Mouse (Mus musculus) intestine, embryonic 16.5 days (tissue): ENCODE measurements around the gene Bcam. TPM values are rescaled to one million over a fixed set of nuclear protein-coding genes. Genes with fewer than 3 reads are reported as not detected.

ENCODE experiments used
- ATAC-seq: fragments of 200-750 bp; cut with Nextera tagmentation; 2 replicates; pipeline ENCODE4 v1.8.0; 2017; ENCODE audit warnings: moderate TSS enrichment, moderate library complexity
- H3K27ac ChIP-seq: fragments of 300-500 bp; sonication (generic); 2 replicates; pipeline ENCODE4 v1.5.1; 2014; ENCODE audit warnings: mild to moderate bottlenecking, low read length
- H3K27me3 ChIP-seq: fragments of 300-500 bp; sonication (generic); replicated peaks from 2 replicates; pipeline ENCODE4 v1.6.1; 2014; ENCODE audit warnings: low read length, control low read depth, mixed read lengths; ENCODE audit not compliant: control insufficient read depth, insufficient read depth
- H3K36me3 ChIP-seq: fragments of 300-500 bp; sonication (generic); 2 replicates; pipeline ENCODE4 v1.6.1; 2014; ENCODE audit warnings: low read length, control low read depth; ENCODE audit not compliant: control insufficient read depth, insufficient read depth
- H3K4me1 ChIP-seq: fragments of 300-500 bp; sonication (generic); 2 replicates; pipeline ENCODE4 v1.6.1; 2014; ENCODE audit warnings: low read length, control low read depth, mixed read lengths; ENCODE audit not compliant: control insufficient read depth, insufficient read depth
- H3K4me2 ChIP-seq: fragments of 300-500 bp; sonication (generic); 2 replicates; pipeline ENCODE4 v1.6.1; 2014; ENCODE audit warnings: low read depth, low read length, control low read depth
- H3K4me3 ChIP-seq: fragments of 300-500 bp; sonication (generic); 2 replicates; pipeline ENCODE4 v1.5.1; 2014; ENCODE audit warnings: mild to moderate bottlenecking, low read length
- H3K9ac ChIP-seq: fragments of 300-500 bp; sonication (generic); 2 replicates; pipeline ENCODE4 v1.6.1; 2014; ENCODE audit warnings: low read depth, low read length
- H3K9me3 ChIP-seq: fragments of 300-500 bp; sonication (generic); 2 replicates; pipeline ENCODE4 v1.6.1; 2016; ENCODE audit warnings: low read length, control low read depth; ENCODE audit not compliant: control insufficient read depth
- WGBS: fragments of 180-500 bp; shearing (Covaris S2); extraction: QIAGEN DNeasy Blood & Tissue Kit; methylation state at CpG from one replicate; pipeline ENCODE4 v1.1.7; 2014; 5-methylcytosine and 5-hydroxymethylcytosine counted together
- polyA plus RNA-seq: library from polyadenylated mRNA; unstranded; fragments of >200 nt; fragmentation: Nextera tagmentation; extraction: Ambion mirVana; gene quantifications from 2 replicates; pipeline ENCODE4 v1.2.1, GENCODE M21; 2015

Gene Bcam
- polyA plus RNA-seq, 1 experiment from 2014 or later = 58.7 TPM

DNA sequence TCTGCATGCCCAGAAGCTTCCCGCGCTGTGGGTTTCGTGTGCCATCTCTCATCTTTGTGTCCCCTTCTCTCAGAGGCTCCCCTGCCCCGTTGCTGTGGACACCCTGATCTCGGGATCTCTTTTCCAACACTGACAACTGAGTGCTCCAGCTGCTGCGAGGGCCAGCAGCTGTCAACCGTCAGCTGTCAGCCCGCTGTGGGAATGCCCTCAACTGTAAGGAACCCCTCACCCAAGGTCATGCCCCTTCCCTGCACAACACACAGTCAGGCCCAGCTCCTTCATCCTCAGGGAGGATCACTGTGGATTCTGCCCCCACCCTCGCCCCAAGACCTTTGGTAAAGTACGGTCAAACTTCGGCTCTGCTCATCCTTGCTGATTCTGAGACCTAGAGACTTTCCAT lies 8.5 kb downstream of the Bcam start:
- ATAC-seq = no peak
- Histone ChIP-seq H3K4me1 (peaks cover 9% of the 10 kb centered on the region), H3K4me2 (no peak overlapping the region), H3K4me3 (no peak overlapping the region), H3K9me3 (no peaks in the 10 kb centered on the region), H3K9ac (no peak overlapping the region), H3K27me3 (no peaks in the 10 kb centered on the region), H3K27ac (no peak overlapping the region), H3K36me3 (peaks cover 9% of the 10 kb centered on the region)
- 67% methylated on average over 11 of the region's 11 CpGs for WGBS

DNA sequence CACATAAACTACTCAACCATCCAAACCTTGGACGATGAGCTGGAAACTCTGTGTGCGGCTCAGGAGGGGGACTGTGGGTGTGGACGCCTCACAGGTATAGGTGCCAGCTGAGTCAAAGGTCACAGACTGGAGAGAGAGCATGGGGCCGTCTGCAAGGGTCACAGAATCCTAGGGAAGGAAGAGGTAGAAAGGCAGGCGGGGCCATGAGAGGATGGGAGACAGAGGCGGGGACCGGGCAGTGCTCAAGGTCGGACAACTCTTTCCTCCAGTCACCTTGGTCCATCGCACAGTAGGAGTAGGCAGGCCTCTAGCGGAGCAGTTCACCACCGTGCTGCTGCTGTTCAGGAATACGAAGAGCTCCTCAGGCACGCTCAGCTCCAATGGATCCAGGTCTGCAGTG lies 10.8 kb downstream of the Bcam start:
- Histone ChIP-seq H3K9me3 (no peaks in the 10 kb centered on the region), H3K4me2 (no peak overlapping the region), H3K4me1 (peaks cover 13% of the 10 kb centered on the region), H3K4me3 (no peak overlapping the region), H3K36me3 (peaks cover 5% of the 10 kb centered on the region), H3K9ac (no peak overlapping the region), H3K27me3 (no peaks in the 10 kb centered on the region), H3K27ac (no peak overlapping the region)
- peak; percentile 26; the same call in 1 of the 2 replicates for ATAC-seq
- 82% methylated on average over 13 of the region's 13 CpGs for WGBS

DNA sequence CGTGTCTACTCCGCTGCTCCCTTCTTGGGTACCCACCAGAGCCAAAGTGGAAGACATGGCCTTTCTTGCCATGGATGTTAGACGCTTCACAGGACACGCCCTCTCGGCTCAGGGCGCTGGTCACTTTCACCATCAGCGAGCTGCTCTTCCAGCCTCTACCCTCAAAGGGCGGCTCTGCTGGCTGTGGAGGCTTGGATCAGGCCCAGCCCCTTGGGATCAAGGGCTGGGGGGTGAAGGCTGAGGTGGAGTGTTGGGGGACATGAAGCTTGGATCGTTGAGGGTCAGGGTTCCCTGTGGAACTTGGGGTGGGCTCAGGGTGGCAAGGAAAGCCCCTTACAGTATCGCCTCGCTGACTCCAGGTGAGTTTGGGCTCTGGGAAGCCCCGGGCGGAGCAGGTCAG lies 12.2 kb downstream of the Bcam start:
- Histone ChIP-seq H3K36me3 (peaks cover 3% of the 10 kb centered on the region; the same call in 1 of the 2 replicates), H3K4me3 (no peak overlapping the region), H3K27me3 (no peaks in the 10 kb centered on the region)

DNA sequence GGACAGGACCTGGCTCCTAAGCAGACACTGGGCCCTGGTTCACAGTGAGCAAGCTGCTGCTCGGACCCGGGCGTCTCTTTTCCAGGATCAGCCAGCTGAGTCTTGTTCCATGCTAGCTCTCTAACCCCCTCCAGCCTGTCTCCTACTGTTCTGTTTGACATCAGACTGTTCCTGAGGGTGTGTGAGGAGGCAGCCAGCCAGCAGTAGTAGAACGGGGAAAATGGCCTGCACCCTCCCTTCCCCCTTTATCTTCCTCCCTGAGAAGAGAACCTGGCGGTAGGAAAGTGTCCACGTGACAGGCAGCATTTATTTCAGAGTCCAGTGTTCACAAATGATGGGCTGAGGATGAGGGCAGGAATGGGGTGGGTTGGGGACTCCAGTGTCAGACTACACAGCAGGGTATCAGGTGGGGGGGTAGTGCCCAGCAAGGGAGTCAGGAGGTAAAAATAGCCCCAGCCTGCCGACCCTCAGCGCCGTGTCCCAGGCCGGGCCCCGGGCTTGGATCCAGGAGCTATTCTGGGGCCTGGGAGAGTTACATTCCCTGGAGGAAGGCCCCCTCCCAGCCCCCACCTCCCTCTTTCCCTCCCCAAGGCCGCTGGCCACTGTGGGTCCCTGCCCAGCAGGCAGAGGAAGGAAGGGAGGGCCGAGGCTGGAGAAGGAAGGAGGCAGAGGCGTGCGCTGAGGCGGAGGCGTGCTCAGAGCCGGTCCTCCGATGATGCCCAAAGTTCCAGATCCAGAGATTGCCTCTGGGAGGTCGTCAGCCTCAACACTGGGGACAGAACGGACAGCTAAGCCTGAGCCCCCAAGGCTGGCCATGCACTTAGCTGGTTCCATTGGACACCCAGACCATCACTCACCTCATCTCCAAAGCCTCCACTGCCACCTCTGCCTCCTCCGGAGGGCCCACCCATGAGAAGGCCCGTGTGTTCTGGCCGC lies 14.7 kb downstream of the Bcam start:
- H3K4me1 ChIP-seq = peaks cover 17% of the 10 kb centered on the region
- H3K9ac ChIP-seq = peak overlapping the region; percentile 1; the same call in 1 of the 2 replicates
- H3K36me3 ChIP-seq = peaks cover 3% of the 10 kb centered on the region; the same call in 1 of the 2 replicates
- H3K27me3 ChIP-seq = no peaks in the 10 kb centered on the region
- ATAC-seq = peak; percentile 57
- 63% methylated on average over 23 of the region's 24 CpGs for WGBS
- no peaks in the 10 kb centered on the region for H3K9me3 ChIP-seq
- H3K4me2 ChIP-seq = no peak overlapping the region
- no peak overlapping the region for H3K4me3 ChIP-seq
- peak overlapping the region; percentile 72 for H3K27ac ChIP-seq

More for the DNA sequence above, 12.2 kb downstream of the Bcam start:
- no peak overlapping the region for H3K9ac ChIP-seq
- H3K27ac ChIP-seq = no peak overlapping the region
- ATAC-seq = no peak
- no peak overlapping the region for H3K4me2 ChIP-seq
- peaks cover 16% of the 10 kb centered on the region for H3K4me1 ChIP-seq
- H3K9me3 ChIP-seq = no peaks in the 10 kb centered on the region
- 88% methylated on average over 13 of the region's 13 CpGs for WGBS

DNA sequence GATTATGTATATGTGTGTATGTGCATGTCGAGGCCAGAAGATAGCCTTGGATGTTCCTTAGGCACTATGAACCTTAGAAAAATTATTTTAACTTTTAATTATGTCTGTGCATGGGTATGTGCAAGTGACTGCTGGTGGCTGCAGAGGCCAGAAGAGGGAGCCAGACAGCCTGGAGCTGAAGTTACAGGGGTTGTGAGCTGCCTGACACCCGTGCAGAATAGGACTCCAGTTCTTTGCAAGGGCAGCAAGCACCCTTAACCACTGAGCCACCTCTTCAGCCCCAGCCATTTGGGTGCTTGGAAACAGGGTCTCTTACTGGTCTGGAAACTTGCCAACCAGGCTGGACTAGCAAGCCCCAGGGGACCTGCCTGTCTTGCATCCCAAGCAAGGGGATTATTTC lies 15.8 kb downstream of the Bcam start:
- WGBS = 73% methylated on average over 2 of the region's 2 CpGs
- H3K4me2 ChIP-seq = no peak overlapping the region
- peak overlapping the region; percentile 72 for H3K27ac ChIP-seq
- H3K9me3 ChIP-seq = no peaks in the 10 kb centered on the region
- ATAC-seq = no peak
- H3K4me3 ChIP-seq = no peak overlapping the region
- no peaks in the 10 kb centered on the region for H3K27me3 ChIP-seq
- no peak overlapping the region for H3K9ac ChIP-seq
- peaks cover 22% of the 10 kb centered on the region for H3K4me1 ChIP-seq
- peaks cover 3% of the 10 kb centered on the region; the same call in 1 of the 2 replicates for H3K36me3 ChIP-seq

DNA sequence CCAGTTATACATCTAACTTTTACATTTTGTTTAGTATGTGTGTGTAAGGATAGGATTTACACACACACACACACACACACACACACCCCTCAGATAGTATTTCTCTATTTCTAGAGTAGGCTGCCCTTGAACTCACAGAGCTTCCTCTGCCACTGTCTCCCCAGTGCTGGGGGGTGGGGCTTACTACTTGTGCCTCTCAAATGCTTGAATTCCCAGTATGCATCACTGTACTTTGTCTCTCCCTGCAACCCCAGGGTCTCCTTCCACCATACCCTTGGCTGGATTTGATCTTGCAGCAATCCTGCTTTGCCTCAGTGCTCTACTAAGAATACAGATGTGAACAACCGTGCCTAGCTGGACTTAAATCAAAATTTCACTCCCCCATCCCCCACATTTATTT lies 16.8 kb downstream of the Bcam start:
- Histone ChIP-seq H3K4me3 (no peak overlapping the region), H3K4me2 (no peak overlapping the region), H3K27me3 (no peaks in the 10 kb centered on the region), H3K9me3 (no peaks in the 10 kb centered on the region), H3K4me1 (peaks cover 22% of the 10 kb centered on the region), H3K9ac (no peak overlapping the region), H3K36me3 (peaks cover 3% of the 10 kb centered on the region; the same call in 1 of the 2 replicates), H3K27ac (peak overlapping the region; percentile 23)
- ATAC-seq = no peak
- 79% methylated on average over 1 of the region's 1 CpGs for WGBS

DNA sequence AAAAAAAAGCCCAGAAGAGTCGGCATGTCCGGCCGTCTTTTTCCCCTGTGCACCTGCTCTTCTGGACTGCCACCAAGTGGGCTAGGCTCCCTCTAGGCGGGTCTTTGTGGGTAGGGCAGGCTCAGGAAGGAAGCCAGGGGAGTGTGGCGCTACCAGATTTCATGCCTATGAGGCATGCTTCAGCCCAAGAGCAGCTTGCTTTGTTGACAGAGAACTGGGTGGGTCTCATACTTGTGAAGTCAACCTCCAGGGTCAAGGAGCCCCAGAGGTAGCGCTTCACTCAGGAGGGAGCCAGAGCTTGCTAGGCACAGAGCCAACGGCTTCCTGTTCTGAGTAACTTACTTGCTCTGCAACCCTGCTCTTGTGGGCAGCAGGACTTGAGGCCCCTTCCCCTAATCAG lies 17.2 kb downstream of the Bcam start:
- H3K27ac ChIP-seq = peak overlapping the region; percentile 23
- H3K9me3 ChIP-seq = no peaks in the 10 kb centered on the region
- peaks cover 22% of the 10 kb centered on the region for H3K4me1 ChIP-seq
- no peak for ATAC-seq
- H3K4me3 ChIP-seq = no peak overlapping the region
- H3K9ac ChIP-seq = no peak overlapping the region
- no peaks in the 10 kb centered on the region for H3K27me3 ChIP-seq
- H3K4me2 ChIP-seq = no peak overlapping the region
- peaks cover 1% of the 10 kb centered on the region; the same call in 1 of the 2 replicates for H3K36me3 ChIP-seq
- WGBS = 59% methylated on average over 7 of the region's 7 CpGs

DNA sequence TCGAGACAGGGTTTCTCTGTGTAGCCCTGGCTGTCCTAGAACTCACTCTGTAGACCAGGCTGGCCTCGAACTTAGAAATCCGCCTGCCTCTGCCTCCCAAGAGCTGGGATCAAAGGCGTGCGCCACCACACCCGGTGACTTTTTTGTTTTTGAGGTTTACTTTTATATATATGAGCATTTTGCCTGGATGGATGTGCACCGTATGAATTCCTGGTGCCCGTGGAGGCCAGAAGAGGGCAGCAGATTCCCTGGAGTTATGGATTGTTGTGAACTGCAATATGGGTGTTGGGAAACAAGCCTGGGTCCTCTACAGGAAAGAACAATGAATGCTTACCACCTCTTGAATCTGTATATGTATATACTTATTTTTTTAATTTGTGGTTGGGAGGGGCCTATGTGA lies 18.2 kb downstream of the Bcam start:
- WGBS = 77% methylated on average over 8 of the region's 8 CpGs

DNA sequence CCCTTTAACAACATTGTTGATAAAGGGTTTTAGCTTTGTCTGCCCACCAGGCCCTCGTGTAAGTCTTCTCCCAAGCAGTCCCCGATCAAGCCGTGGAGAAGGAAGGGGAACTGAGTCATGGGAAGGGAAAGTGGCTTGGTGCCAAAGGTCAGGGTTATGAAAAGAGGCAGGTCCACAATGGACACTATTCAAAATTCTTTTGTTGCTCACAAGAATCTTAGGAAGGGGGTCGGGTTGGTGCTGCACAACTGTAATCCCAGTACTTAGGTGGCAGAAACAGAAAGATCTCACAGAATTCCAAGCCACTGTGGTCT lies 19.8 kb downstream of the Bcam start:
- ATAC-seq = no peak
- H3K36me3 ChIP-seq = no peaks in the 10 kb centered on the region
- H3K4me2 ChIP-seq = no peak overlapping the region
- no peaks in the 10 kb centered on the region for H3K27me3 ChIP-seq
- H3K9ac ChIP-seq = no peak overlapping the region; the same call in 1 of the 2 replicates
- peak overlapping the region; percentile 81 for H3K27ac ChIP-seq
- no peak overlapping the region for H3K4me3 ChIP-seq
- WGBS = 42% methylated on average over 4 of the region's 4 CpGs
- H3K4me1 ChIP-seq = peaks cover 34% of the 10 kb centered on the region
- no peaks in the 10 kb centered on the region for H3K9me3 ChIP-seq

More for the DNA sequence above, 18.2 kb downstream of the Bcam start:
- no peak overlapping the region for H3K4me2 ChIP-seq
- ATAC-seq = no peak
- H3K36me3 ChIP-seq = no peaks in the 10 kb centered on the region
- H3K4me1 ChIP-seq = peaks cover 23% of the 10 kb centered on the region
- no peak overlapping the region for H3K4me3 ChIP-seq
- H3K27me3 ChIP-seq = no peaks in the 10 kb centered on the region
- no peaks in the 10 kb centered on the region for H3K9me3 ChIP-seq
- H3K27ac ChIP-seq = no peak overlapping the region
- H3K9ac ChIP-seq = no peak overlapping the region
